Comparison of ENCODE assay signal across 8 mouse cellular contexts in genomic region chr17:35897644-35898573, GRCm38 (mm10). TPM values are rescaled to one million over a fixed set of nuclear protein-coding genes. Genes with fewer than 3 reads are reported as not detected.
A peak's percentile ranks its signal among the peaks of the same experiment; 100 is the strongest.
DNase-seq lines count a peak whose midpoint lies in the region; ATAC-seq lines count a peak whose summit lies in the region.

No protein-coding gene starts in this region.

- no peaks in the 10 kb centered on the region for H3K27me3 ChIP-seq in embryonic facial prominence, embryonic 11.5 days (ENCODE audit: control insufficient read depth, insufficient read depth, low read length)
- H3K27me3 ChIP-seq in intestine, embryonic 14.5 days (replicated peaks; ENCODE audit: control insufficient read depth, insufficient read depth, low read length): no peaks in the 10 kb centered on the region
- H3K27me3 ChIP-seq in midbrain, embryonic 10.5 days (ENCODE audit: low read depth, poor library complexity, severe bottlenecking): no peaks in the 10 kb centered on the region

- peak overlapping the region; percentile 39; the same call in 1 of the 2 replicates for H3K9ac ChIP-seq in embryonic facial prominence, embryonic 11.5 days (replicated peaks; ENCODE audit: low read length)
- peak overlapping the region; percentile 22; the same call in 1 of the 2 replicates for H3K9ac ChIP-seq in intestine, embryonic 14.5 days (ENCODE audit: low read length)

- DNase-seq in adrenal gland, postnatal 14 days: peak; percentile 29
- no peak for DNase-seq in adrenal gland, postnatal 25 days
- peak; percentile 88 for DNase-seq in A20 (ENCODE audit: low read depth, low spot score)
- no peak for DNase-seq in embryonic facial prominence, embryonic 11.5 days (ENCODE audit: low spot score)
- DNase-seq in intestine, embryonic 14.5 days (ENCODE audit: low spot score): peak; percentile 63
- DNase-seq in midbrain, embryonic 10.5 days (ENCODE audit: low spot score): no peak
- DNase-seq in embryo, embryonic 9.5 days (ENCODE audit: extremely low spot score): no peak
- no peak for DNase-seq in layer of hippocampus, adult 9-10 months (ENCODE audit: low spot score)

- H3K4me2 ChIP-seq in embryonic facial prominence, embryonic 11.5 days (ENCODE audit: low read depth, low read length): peak overlapping the region; percentile 20
- peak overlapping the region; percentile 99 for H3K4me2 ChIP-seq in intestine, embryonic 14.5 days (ENCODE audit: low read length)

- no peak overlapping the region for H3K4me3 ChIP-seq in embryonic facial prominence, embryonic 11.5 days (ENCODE audit: low read depth, low read length)
- H3K4me3 ChIP-seq in intestine, embryonic 14.5 days (ENCODE audit: low read depth, low read length): peak overlapping the region; percentile 84; the same call in 1 of the 2 replicates
- peak overlapping the region; percentile 83 for H3K4me3 ChIP-seq in midbrain, embryonic 10.5 days

- H3K36me3 ChIP-seq in embryonic facial prominence, embryonic 11.5 days (replicated peaks; ENCODE audit: control insufficient read depth, insufficient read depth, low read depth, low read length): peaks cover 4% of the 10 kb centered on the region
- peaks cover 54% of the 10 kb centered on the region for H3K36me3 ChIP-seq in intestine, embryonic 14.5 days (ENCODE audit: control insufficient read depth, insufficient read depth, low read length)
- peaks cover 79% of the 10 kb centered on the region for H3K36me3 ChIP-seq in midbrain, embryonic 10.5 days

- no peaks in the 10 kb centered on the region; the same call in 1 of the 2 replicates for H3K4me1 ChIP-seq in embryonic facial prominence, embryonic 11.5 days (ENCODE audit: control insufficient read depth, insufficient read depth, low read length)
- H3K4me1 ChIP-seq in intestine, embryonic 14.5 days (replicated peaks; ENCODE audit: control insufficient read depth, insufficient read depth, low read length): peaks cover 14% of the 10 kb centered on the region
- H3K4me1 ChIP-seq in midbrain, embryonic 10.5 days: peaks cover 28% of the 10 kb centered on the region

- H3K27ac ChIP-seq in embryonic facial prominence, embryonic 11.5 days (replicated peaks; ENCODE audit: low read depth, low read length): no peak overlapping the region
- no peak overlapping the region for H3K27ac ChIP-seq in intestine, embryonic 14.5 days (ENCODE audit: low read depth)
- H3K27ac ChIP-seq in midbrain, embryonic 10.5 days (replicated peaks): peak overlapping the region; percentile 98

- peak; percentile 21; the same call in 1 of the 2 replicates for ATAC-seq in embryonic facial prominence, embryonic 11.5 days (replicated peaks; ENCODE audit: insufficient number of reproducible peaks, low FRiP score, low TSS enrichment, low read depth)
- ATAC-seq in intestine, embryonic 14.5 days (replicated peaks; ENCODE audit: low FRiP score, low TSS enrichment, low read depth): peak; percentile 62

- H3K9me3 ChIP-seq in embryonic facial prominence, embryonic 11.5 days (replicated peaks; ENCODE audit: control insufficient read depth, low read length): no peaks in the 10 kb centered on the region
- no peaks in the 10 kb centered on the region for H3K9me3 ChIP-seq in intestine, embryonic 14.5 days (ENCODE audit: control insufficient read depth, low read length)
- H3K9me3 ChIP-seq in midbrain, embryonic 10.5 days (replicated peaks): no peaks in the 10 kb centered on the region

- WGBS in embryonic facial prominence, embryonic 11.5 days: 44% methylated on average over 23 of the region's 23 CpGs
- 41% methylated on average over 23 of the region's 23 CpGs for WGBS in intestine, embryonic 14.5 days
- WGBS in midbrain, embryonic 10.5 days: 49% methylated on average over 23 of the region's 23 CpGs

RNA-seq across cellular contexts. Expression of gene 2310061I04Rik, which starts 0.7 kb away (rescaled TPM):
- 73.6 and 79.5 TPM in 2 replicates for total RNA-seq in adrenal gland, postnatal 14 days (2021)
- total RNA-seq in adrenal gland, postnatal 25 days (2021): 41.3 and 56.5 TPM in 2 replicates
- polyA plus RNA-seq in embryonic facial prominence, embryonic 11.5 days (2014; fragmentation: Nextera tagmentation; extraction: Ambion mirVana): 21.2 and 25.6 TPM in 2 replicates
- 26.7 and 30.6 TPM in 2 replicates for polyA plus RNA-seq in intestine, embryonic 14.5 days (2014; fragmentation: Nextera tagmentation; extraction: Ambion mirVana)
- polyA plus RNA-seq in midbrain, embryonic 10.5 days (2016; fragmentation: Nextera tagmentation; extraction: Ambion mirVana): 29.0 and 29.6 TPM in 2 replicates

RNA-seq across cellular contexts. Expression of gene Atat1, which starts 12.0 kb away (rescaled TPM):
- total RNA-seq in adrenal gland, postnatal 14 days (2021): 29.0 and 31.5 TPM in 2 replicates
- total RNA-seq in adrenal gland, postnatal 25 days (2021): 35.6 and 44.1 TPM in 2 replicates
- 101 and 108 TPM in 2 replicates for polyA plus RNA-seq in embryonic facial prominence, embryonic 11.5 days (2014; fragmentation: Nextera tagmentation; extraction: Ambion mirVana)
- polyA plus RNA-seq in intestine, embryonic 14.5 days (2014; fragmentation: Nextera tagmentation; extraction: Ambion mirVana): 68.5 and 76.3 TPM in 2 replicates
- polyA plus RNA-seq in midbrain, embryonic 10.5 days (2016; fragmentation: Nextera tagmentation; extraction: Ambion mirVana): 124 and 178 TPM in 2 replicates

RNA-seq across cellular contexts. Expression of gene Mrps18b, which starts 18.3 kb away (rescaled TPM):
- 108 and 114 TPM in 2 replicates for total RNA-seq in adrenal gland, postnatal 14 days (2021)
- total RNA-seq in adrenal gland, postnatal 25 days (2021): 81.8 and 90.3 TPM in 2 replicates
- 69.5 and 72.0 TPM in 2 replicates for polyA plus RNA-seq in embryonic facial prominence, embryonic 11.5 days (2014; fragmentation: Nextera tagmentation; extraction: Ambion mirVana)
- 119 and 128 TPM in 2 replicates for polyA plus RNA-seq in intestine, embryonic 14.5 days (2014; fragmentation: Nextera tagmentation; extraction: Ambion mirVana)
- polyA plus RNA-seq in midbrain, embryonic 10.5 days (2016; fragmentation: Nextera tagmentation; extraction: Ambion mirVana): 72.2 and 92.6 TPM in 2 replicates

RNA-seq across cellular contexts. Expression of gene Dhx16, which starts 18.3 kb away (rescaled TPM):
- 40.2 and 41.1 TPM in 2 replicates for total RNA-seq in adrenal gland, postnatal 14 days (2021)
- total RNA-seq in adrenal gland, postnatal 25 days (2021): 51.4 and 53.3 TPM in 2 replicates
- 38.6 and 47.2 TPM in 2 replicates for polyA plus RNA-seq in embryonic facial prominence, embryonic 11.5 days (2014; fragmentation: Nextera tagmentation; extraction: Ambion mirVana)
- 37.2 and 46.1 TPM in 2 replicates for polyA plus RNA-seq in intestine, embryonic 14.5 days (2014; fragmentation: Nextera tagmentation; extraction: Ambion mirVana)
- 51.6 and 54.3 TPM in 2 replicates for polyA plus RNA-seq in midbrain, embryonic 10.5 days (2016; fragmentation: Nextera tagmentation; extraction: Ambion mirVana)

RNA-seq across cellular contexts. Expression of gene Ppp1r10, which starts 18.3 kb away (rescaled TPM):
- 91.4 and 97.7 TPM in 2 replicates for total RNA-seq in adrenal gland, postnatal 14 days (2021)
- 85.0 and 88.1 TPM in 2 replicates for total RNA-seq in adrenal gland, postnatal 25 days (2021)
- 38.1 and 38.2 TPM in 2 replicates for polyA plus RNA-seq in embryonic facial prominence, embryonic 11.5 days (2014; fragmentation: Nextera tagmentation; extraction: Ambion mirVana)
- 33.8 and 34.0 TPM in 2 replicates for polyA plus RNA-seq in intestine, embryonic 14.5 days (2014; fragmentation: Nextera tagmentation; extraction: Ambion mirVana)
- 58.8 and 63.3 TPM in 2 replicates for polyA plus RNA-seq in midbrain, embryonic 10.5 days (2016; fragmentation: Nextera tagmentation; extraction: Ambion mirVana)

Comparison
In these comparisons a context has a peak if more than half of its experiments do, and no peak if none do; other contexts are left out.
1. DNase-seq: peak in adrenal gland, postnatal 14 days (single experiment), A20 (single experiment) and intestine, embryonic 14.5 days (single experiment); none in adrenal gland, postnatal 25 days (single experiment), embryonic facial prominence, embryonic 11.5 days (single experiment), midbrain, embryonic 10.5 days (single experiment), embryo, embryonic 9.5 days (single experiment) and layer of hippocampus, adult 9-10 months (single experiment).